Mouse (Mus musculus) thymus, postnatal 4 days (tissue): ENCODE data around the gene Klk1b11.
"Not testable (repeated sequence)": the region's sequence is repeated elsewhere in the genome, so short reads cannot be mapped to it uniquely, and the experiment has no call there.

Source experiments
- DNase-seq: peaks from one replicate; pipeline ENCODE4 v3.0.0; 2021

The Klk1b11 gene

DNA sequence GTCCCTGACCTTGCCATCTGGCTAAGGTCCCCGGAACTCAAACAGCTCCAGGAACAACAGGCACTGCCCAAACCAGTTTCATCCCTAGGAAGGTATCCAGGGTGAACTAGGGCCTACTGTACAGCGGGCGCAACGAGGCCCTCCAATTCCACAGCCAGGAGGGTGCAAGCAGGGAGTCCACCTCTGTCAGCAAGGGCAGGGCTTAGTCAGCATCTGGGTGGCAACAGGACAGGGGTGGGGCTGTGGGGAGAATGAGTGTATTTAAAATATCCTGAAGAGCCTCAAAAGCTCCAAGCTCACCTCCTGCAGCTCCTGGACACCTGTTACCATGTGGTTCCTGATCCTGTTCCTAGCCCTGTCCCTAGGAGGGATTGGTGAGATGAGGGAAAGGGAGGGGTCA is at the start of gene Klk1b11:
Klk1b11 (plus strand) TSS at position 301 of the 400 bp plus-strand sequence.
- DNase-seq = not testable (repeated sequence)

DNA sequence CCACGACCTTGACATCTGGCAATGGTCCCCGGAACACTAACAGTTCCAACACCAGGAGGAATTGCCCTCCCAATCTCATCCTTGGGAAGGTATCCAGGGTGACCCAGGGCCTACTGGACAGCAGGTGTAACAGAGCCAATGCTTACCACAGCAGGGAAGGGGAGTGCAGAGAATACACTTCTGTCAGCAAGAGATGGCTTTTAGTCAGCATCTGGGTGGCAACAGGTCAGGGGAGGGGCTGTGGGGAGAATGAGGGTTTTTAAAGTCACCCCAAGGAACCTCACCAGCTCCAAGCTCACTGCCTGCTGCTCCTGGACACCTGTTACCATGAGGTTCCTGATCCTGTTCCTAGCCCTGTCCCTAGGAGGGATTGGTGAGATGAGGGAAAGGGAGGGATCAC is 45.3 kb upstream of the Klk1b11 start, which contains the start of gene Klk1b8:
Klk1b8 (plus strand) TSS at position 301 of the 400 bp plus-strand sequence.
- no peak for DNase-seq

DNA sequence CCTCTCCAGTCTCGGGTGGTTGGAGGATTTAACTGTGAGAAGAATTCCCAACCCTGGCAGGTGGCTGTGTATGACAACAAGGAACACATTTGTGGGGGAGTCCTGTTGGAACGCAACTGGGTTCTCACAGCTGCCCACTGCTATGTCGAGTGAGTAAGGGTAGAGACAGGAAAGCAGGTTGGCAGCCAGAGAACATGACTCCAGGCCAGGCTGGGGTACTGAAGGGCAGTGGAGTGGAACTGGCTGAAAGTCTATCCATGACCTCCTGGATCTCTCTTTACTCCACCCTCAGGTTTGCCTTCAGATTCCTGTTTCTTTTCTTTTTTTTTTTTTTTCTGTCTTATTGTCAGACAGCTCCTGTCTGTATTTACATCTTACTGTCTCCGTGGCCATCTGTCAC is 43.0 kb upstream of the Klk1b11 start:
- no peak for DNase-seq

DNA sequence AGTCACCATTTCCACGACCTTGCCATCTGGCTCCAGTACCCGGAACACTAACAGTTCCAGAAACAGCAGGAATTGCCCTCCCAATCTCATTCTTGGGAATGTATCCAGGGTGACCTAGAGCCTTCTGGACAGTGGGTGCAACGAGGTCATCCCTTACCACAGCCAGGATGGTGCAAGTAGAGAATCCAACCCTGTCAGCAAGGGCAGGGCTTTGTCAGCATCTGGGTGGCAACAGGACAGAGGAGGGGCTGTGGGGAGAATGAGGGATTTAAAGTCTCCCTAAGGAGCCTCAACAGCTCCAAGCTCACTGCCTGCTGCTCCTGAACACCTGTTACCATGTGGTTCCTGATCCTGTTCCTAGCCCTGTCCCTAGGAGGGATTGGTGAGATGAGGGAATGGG is 29.2 kb upstream of the Klk1b11 start, which contains the start of gene Klk1b1:
Klk1b1 (plus strand) TSS at position 301 of the 400 bp plus-strand sequence.
- DNase-seq = no peak

DNA sequence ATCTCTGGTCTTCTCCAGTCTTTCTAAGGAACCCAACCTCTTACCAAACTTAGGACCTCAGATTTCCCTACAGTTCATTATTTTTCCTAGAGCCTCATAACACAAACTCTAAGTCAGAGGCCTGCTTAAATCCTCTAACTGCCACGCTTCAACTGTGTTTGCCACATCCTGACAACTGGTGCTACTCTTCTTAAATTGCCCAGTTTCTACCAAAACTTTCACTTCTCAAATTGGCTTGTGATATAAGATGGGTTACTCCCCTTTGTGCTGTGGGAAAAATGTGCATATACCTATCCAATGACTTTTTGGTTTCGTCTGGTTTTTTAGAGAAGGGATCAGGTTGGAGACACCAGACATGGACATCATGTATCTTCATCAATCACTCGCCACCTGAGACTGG is 28.6 kb upstream of the Klk1b11 start:
- no peak for DNase-seq

DNA sequence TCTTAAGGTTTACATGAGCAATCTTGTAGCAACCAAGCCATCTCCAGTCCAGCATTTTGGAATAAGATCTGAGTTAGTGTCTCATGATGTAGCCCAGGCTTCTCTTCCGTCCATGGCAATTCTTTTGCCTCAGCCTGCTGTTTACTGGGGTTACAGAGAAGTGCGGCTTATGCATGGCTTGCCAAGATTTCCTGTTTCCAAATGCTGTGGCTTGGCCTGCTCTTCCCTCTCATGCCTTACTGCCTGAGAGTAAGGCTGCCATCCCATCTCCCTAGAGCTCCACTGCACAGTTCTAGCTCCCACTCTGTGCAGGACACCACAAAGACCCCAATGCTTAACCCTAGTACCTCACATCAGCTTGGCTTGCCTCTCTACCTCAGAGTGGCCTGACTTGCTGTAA is 28.1 kb upstream of the Klk1b11 start:
- no peak for DNase-seq

DNA sequence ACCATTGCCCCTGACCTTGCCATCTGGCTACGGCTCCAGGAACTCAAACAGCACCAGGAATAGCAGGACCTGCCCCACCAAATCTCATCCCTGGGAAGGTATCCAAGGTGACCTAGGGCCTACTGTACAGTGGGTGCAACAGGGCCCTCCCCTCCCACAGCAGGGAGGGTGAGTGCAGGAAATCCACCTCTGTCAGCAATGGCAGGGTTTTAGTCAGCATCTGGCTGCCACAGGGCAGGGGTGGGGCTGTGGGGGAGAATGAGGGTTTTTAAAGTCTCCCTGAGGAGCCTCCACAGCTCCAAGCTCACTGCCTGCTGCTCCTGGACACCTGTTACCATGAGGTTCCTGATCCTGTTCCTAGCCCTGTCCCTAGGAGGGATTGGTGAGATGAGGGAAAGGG is 19.9 kb upstream of the Klk1b11 start, which contains the start of gene Klk1b9:
Klk1b9 (plus strand) TSS at position 301 of the 400 bp plus-strand sequence.
- not testable (repeated sequence) for DNase-seq

DNA sequence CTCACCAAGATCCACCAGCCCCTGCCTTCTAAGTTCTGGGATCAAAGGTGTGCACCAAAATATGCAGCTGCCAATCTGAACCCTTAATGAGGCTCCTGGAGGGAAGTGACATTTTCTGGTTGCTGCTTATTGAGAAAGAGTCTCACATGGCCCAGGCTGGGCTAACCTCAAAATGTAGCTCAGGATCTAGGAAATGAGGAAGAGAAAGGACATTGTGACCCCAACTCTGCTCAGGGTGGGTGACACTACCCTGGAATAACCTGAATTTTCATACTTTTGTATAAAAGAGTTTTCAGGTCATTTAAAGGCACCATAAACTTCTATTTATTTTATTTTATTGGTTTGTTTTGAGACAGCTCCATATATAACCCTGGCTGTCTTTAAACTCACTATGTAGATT is 10.0 kb upstream of the Klk1b11 start:
- no peak for DNase-seq

DNA sequence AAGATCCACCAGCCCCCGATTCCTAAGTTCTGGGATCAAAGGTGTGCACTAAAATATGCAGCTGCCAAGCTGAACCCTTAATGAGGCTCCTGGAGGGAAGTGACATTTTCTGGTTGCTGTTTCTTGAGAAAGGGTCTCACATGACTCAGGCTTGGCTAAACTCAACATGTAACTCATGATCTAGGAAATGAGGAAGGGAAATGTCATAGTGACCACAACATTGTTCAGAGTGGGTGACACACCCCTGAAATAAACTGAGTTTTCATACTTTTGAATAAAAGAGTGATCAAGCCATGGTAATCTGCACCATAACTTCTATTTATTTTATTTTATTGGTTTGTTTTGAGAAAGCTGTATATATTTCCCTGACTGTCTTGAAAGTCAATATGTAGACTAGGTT is 856 bp upstream of the Klk1b11 start:
- not testable (repeated sequence) for DNase-seq

DNA sequence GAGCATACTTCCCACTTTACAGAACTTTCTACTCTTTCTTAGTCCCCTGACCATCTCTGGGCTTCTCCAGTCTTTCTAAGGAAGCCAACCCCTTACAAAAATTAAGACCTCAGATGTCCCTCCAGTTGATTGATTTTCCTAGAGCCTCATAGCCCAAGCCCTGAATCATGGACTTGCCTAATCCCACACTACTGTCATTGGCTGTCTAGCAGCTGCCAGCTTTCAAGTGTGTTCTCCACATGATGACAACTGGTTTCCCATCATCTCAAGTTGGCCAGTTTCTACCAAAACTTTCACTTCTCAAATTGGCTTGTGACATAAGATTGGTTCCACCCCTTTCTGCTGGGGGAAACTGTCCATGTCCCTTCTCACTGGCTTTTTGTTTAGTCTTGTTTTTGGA is 9.2 kb downstream of the Klk1b11 start:
- DNase-seq = no peak

DNA sequence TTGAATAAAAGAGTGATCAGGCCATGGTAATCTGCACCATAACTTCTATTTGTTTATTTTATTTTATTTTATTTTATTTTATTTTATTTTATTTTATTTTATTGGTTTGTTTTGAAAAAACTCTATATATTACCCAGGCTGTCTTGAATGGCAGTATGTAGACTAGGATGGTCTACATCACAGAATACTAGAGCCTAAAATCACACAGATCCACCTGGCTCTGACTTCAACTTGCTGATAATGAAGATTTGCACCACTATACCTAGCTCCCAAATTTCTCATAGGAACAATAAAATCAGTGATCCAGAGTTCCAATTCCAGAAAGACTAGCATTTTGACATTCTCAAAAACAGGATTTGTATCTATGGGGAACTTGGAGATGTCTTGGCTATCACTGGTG is 16.2 kb downstream of the Klk1b11 start, which contains the start of gene Klk1b26:
Klk1b26 (plus strand) TSS at position 301 of the 400 bp plus-strand sequence.
- not testable (repeated sequence) for DNase-seq

DNA sequence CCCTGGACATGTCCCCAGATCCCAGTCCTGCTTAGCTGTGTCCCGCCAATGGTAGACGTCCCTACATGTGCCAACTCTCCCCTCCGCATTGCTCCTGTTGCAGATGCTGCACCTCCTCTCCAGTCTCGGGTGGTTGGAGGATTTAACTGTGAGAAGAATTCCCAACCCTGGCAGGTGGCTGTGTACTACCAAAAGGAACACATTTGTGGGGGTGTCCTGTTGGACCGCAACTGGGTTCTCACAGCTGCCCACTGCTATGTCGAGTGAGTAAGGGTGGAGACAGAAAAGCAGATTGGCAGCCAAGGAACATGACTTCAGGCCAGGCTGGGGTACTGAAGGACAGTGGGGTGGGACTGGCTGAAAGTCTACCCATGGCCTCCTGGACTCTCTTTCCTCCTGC is 19.0 kb downstream of the Klk1b11 start:
- DNase-seq = not testable (repeated sequence)

DNA sequence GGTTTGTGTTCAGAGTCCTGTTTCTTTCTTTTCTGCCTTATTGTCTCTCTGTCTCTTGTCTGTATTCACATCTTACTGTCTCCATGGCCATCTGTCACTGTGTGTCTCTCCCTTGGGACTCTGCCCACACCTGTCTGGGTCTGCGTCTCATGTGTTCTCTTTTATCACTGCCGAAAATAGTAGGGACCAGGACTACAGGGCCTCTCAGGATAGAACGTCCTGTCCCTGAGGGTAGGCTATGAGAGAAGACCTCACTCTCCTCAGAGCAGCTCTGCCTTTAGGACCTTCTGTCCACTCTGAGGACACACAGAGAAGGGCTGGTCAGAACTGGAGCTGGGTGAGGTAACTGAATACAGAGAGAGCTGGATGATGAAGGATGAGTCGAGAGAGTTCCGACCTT is 19.4 kb downstream of the Klk1b11 start:
- no peak for DNase-seq
